Mouse (Mus musculus) embryo, embryonic 11.5 days (tissue): Measurements from ENCODE around the gene Zc3hav1l.

Source experiments
- DNase-seq: peaks from one replicate; pipeline ENCODE4 v3.0.0-alpha.2; 2012; ENCODE audit warnings: low read depth, low spot score

The Zc3hav1l gene

DNA sequence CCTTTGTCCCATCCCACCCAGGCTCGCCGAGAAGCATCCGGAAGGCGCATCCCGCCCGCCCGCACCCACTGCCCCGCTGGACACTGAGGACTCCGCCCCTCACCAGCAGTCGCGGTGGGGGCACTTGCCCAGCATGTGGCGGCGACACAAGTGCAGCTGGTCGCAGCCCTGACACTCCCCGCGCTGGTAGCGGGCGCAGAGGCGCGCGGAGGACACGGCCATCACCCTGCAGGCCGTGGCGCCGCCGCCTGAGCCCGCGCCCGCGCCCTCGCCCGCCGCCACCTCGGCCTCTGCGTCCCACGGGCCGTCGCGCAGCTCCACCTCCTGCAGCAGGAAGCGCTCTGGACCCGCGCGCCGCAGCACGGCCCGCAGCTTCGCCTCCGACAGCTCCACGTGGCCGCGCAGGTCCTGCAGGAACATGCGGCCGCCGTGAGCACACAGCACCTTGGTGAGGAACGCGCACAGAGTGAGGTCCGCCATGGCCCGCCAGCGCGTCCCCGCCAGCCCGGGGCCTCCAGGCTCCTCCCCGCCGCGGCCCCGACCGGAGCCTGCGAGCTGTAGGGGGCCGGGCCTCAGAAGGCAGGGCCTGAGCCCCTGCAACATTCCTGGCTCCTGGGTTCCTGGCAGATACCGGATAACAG, at the start of gene Zc3hav1l:
Gene Zc3hav1l, minus strand, starts transcription at position 499 of the 641 bp plus-strand sequence.
- peak; percentile 71 for DNase-seq

DNA sequence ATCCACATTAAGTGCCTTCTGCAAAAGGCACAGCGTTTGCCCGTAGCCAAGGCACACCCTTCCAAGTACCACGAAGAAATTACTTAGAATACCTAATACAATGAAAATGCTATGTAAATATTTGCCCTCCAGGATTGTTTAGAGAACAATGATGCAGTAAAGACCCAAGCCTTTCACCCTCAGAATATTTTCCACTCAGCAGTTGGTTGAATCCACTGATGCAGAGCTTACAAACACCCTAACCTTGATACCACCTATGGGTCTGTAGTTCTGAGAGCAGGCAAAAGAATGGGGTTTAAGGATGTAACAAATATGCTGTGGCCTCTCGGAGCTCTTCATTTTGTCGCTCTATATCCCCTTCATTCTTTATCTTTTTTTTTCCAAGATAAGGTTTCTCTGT, 48.8 kb upstream of the Zc3hav1l start:
- no peak for DNase-seq

DNA sequence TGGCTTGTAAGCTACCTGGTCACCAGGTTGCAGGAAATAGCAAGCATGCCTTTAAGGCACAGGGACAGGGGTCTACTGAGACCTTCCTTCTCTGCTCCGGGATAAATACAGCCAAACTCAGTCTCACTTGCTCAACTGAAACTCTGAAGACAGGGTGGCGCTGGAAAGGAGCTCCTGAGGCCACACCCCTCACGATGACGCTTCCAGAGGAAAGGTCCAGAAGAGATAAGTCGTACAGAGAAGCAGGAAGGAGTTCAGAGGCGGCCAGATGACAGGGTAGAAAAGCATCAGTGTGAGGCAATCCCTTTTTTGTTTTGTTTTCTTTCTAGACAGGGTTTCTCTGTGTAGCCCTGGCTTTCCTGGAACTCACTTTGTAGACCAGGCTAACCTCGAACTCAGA, 46.7 kb upstream of the Zc3hav1l start:
- no peak for DNase-seq

DNA sequence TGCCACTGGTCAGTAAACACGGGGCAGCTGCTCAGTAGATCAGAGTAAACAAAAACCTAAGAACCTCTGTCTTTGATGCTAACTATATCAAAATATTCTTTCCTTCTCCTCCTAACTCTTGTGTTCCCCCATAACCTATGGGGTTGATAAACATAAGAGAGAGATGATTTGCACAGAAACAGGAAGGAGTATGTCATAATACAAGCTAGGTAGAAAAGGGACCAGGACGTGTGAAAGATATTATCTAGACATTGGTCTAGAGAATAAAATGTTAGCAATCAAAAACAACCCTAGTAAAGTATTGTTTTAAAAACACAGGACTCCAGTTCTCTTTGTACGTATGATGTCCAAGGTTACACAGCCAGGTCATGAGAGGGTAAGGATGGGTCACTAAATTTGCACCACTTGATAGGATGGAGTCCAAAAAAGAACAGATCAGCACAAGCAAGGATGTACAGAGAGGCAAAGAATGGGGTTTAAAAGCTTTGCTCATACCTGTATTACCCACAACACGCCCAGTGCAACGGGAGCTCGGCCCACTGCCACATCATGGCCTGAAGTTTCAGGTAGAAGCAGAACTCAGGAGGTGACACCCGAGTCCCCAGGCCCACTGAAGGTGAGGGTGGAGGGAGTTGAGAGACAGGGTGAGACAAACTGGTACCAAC, 45.1 kb upstream of the Zc3hav1l start:
- no peak for DNase-seq

GRCm38 (mm10) chr6:38343581-38343980, 44.5 kb upstream of the Zc3hav1l start:
- DNase-seq, result no peak

DNA sequence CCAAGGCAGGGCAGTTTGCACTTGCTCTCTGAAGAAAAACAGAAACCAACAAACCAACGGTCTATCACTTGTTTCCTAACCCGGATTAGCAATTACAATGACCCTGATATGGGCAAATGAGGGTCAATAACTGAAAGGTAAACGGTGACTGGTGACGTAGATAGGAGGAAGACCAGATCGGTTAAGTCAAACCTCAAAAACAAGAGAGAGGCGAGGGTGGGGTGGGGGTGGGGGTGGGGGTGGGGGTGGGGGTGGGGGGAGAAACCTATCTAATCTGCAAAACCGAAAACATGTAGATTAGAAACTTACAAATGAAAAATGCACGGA, 43.6 kb upstream of the Zc3hav1l start:
- no peak for DNase-seq

GRCm38 (mm10) chr6:38341751-38342665, 42.9 kb upstream of the Zc3hav1l start:
- no peak for DNase-seq

GRCm38 (mm10) chr6:38339078-38339477, 40.0 kb upstream of the Zc3hav1l start:
- no peak for DNase-seq

GRCm38 (mm10) chr6:38337951-38338350, 38.9 kb upstream of the Zc3hav1l start:
- DNase-seq, result no peak

GRCm38 (mm10) chr6:38337166-38337705, 38.2 kb upstream of the Zc3hav1l start:
- DNase-seq, result no peak

- DNase-seq, result no peak
These were observed 36.2 kb upstream of the Zc3hav1l start for GRCm38 (mm10) chr6:38335264-38335663.

- peak; percentile 56 for DNase-seq
These were observed 27.5 kb upstream of the Zc3hav1l start for GRCm38 (mm10) chr6:38326596-38326995.

GRCm38 (mm10) chr6:38320621-38321020, 21.6 kb upstream of the Zc3hav1l start:
- DNase-seq, result no peak

DNA sequence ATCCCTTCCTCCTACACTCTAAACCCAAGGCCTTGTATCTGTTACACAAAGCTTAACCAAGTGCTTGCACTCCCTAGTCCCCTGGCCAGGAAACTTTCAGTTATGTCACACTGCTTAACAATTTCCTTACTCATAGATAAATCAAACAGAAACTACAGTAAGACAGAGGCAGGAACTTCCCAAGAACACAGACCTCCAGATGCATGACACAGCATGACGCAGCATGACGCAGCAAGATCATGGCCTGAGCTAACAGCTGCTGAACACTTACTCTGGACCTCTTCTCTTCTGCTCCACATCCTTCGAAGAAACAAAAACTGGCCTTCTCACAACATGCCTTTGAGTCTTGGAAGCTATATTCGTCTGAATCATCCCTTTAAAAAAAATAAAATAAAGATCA, 17.0 kb upstream of the Zc3hav1l start:
- peak; percentile 16 for DNase-seq

- DNase-seq, result no peak
These were observed 10.7 kb upstream of the Zc3hav1l start for GRCm38 (mm10) chr6:38309741-38310140.

- DNase-seq, result no peak
These were observed 5.9 kb upstream of the Zc3hav1l start for GRCm38 (mm10) chr6:38304981-38305380.

GRCm38 (mm10) chr6:38298246-38298635, 818 bp downstream of the Zc3hav1l start:
- peak; percentile 46 for DNase-seq

GRCm38 (mm10) chr6:38297580-38298245, 1.3 kb downstream of the Zc3hav1l start:
- DNase-seq, result no peak

- no peak for DNase-seq
These were observed 5.4 kb downstream of the Zc3hav1l start for GRCm38 (mm10) chr6:38293708-38294107.

DNA sequence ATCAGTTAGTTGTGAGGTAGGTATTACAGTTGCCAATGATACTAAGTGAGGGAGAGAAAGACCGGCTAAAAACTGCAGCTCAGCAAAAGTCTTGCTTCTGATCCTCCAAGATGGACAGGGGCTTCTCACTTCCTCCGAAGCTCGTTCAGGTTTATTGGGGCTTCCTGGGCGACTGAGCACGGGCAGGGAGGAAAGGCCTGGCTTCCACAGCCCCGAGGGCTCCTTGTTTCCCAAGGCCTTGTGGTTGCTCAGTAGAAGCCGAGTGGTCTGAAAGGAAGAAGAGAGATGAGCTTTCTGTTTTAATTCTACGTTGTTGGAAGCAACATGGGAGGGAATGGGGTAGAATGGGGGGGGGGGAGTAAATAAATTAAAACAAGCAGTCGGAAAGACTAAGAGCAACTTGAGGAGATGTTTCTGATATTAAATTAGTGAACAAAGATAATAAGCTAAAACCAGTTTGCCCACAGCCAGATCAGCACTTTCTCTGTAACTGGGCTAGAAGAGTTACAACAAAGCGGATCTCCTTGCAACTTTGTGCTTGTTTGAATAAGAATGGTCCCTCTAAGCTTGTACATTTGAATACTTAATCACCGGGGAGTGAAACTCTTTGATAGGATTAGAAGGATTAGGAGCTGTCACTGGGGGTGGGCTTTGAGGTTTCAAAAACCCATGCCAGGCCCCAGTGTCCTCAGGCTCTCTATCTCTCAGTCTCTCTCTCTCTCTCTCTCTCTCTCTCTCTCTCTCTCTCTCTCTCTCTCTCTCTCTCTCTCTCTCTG, 6.0 kb downstream of the Zc3hav1l start:
- no peak for DNase-seq

DNA sequence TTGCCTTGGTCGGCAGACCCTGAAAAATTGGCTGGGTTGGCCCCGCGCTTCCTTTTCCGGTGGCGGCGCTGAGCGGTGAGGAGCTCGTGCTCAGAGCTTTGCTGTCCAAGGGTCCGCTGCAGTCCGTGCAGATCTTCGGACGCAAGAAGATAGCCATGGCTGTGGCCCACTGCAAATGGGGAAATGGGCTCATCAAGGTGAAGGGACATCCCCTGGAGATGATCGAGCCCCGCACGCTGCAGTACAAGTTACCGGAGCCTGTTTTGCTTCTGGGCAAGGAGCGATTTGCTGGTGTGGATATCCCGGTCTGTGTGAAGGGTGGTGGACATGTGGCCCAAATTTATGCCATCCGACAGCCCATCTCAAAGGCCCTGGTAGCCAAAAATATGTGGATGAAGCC, 14.6 kb downstream of the Zc3hav1l start:
- no peak for DNase-seq
